Mouse (Mus musculus): Measurements from ENCODE around the gene Nhlrc3. TPM values are rescaled to one million over a fixed set of nuclear protein-coding genes. Genes with fewer than 3 reads are reported as not detected.

Nhlrc3 gene
- total and polyA plus RNA-seq, 2 experiments from 2014 or later: 4.2 to 5.1 TPM

GRCm38 (mm10) chr3:53421656-53422055 is 41.5 kb downstream of the Nhlrc3 start:
- no peak overlapping the region for H3K4me3 ChIP-seq (ENCODE audit: low read depth, low read length)
- TF ChIP-seq CTCF (IDR thresholded peaks at IDR 0.05; ENCODE audit: low read depth) (no peak), EP300 (IDR thresholded peaks at IDR 0.05; ENCODE audit: low read depth) (no peak)
- DNase-seq (ENCODE audit: low spot score) (no peak), ATAC-seq (ENCODE audit: insufficient read depth, low read depth) (no peak)
- H3K4me2 ChIP-seq (ENCODE audit: low read depth, low read length): no peak overlapping the region
- H3K36me3 ChIP-seq (replicated peaks; ENCODE audit: control insufficient read depth, insufficient read depth, low read length): no peaks in the 10 kb centered on the region
- no peak overlapping the region for H3K27ac ChIP-seq (ENCODE audit: low read depth)
- H3K9me3 ChIP-seq (replicated peaks; ENCODE audit: control insufficient read depth, low read length): no peaks in the 10 kb centered on the region
- H3K27me3 ChIP-seq (ENCODE audit: control insufficient read depth, insufficient read depth, low read length): no peaks in the 10 kb centered on the region
- WGBS: 86% methylated on average over 12 of the region's 12 CpGs
- no peaks in the 10 kb centered on the region for H3K4me1 ChIP-seq (ENCODE audit: control insufficient read depth, insufficient read depth)
- H3K9ac ChIP-seq (replicated peaks; ENCODE audit: low read depth, low read length): no peak overlapping the region

GRCm38 (mm10) chr3:53417701-53418100 is 45.4 kb downstream of the Nhlrc3 start:
- Histone ChIP-seq H3K9ac (replicated peaks; ENCODE audit: low read depth, low read length) (no peak overlapping the region), H3K4me2 (ENCODE audit: low read depth, low read length) (no peak overlapping the region), H3K36me3 (replicated peaks; ENCODE audit: control insufficient read depth, insufficient read depth, low read length) (no peaks in the 10 kb centered on the region), H3K27ac (ENCODE audit: low read depth) (no peak overlapping the region), H3K4me3 (ENCODE audit: low read depth, low read length) (no peak overlapping the region), H3K27me3 (ENCODE audit: control insufficient read depth, insufficient read depth, low read length) (no peaks in the 10 kb centered on the region), H3K9me3 (replicated peaks; ENCODE audit: control insufficient read depth, low read length) (no peaks in the 10 kb centered on the region), H3K4me1 (ENCODE audit: control insufficient read depth, insufficient read depth) (peaks cover 11% of the 10 kb centered on the region)
- WGBS: 83% methylated on average over 7 of the region's 7 CpGs
- no peak for DNase-seq (ENCODE audit: low spot score)
- no peak for ATAC-seq (ENCODE audit: insufficient read depth, low read depth)
- TF ChIP-seq CTCF (IDR thresholded peaks at IDR 0.05; ENCODE audit: low read depth) (no peak), EP300 (IDR thresholded peaks at IDR 0.05; ENCODE audit: low read depth) (no peak)

- Histone ChIP-seq H3K27ac (ENCODE audit: low read depth) (no peak overlapping the region), H3K9ac (replicated peaks; ENCODE audit: low read depth, low read length) (no peak overlapping the region), H3K36me3 (replicated peaks; ENCODE audit: control insufficient read depth, insufficient read depth, low read length) (no peaks in the 10 kb centered on the region), H3K9me3 (replicated peaks; ENCODE audit: control insufficient read depth, low read length) (no peaks in the 10 kb centered on the region), H3K4me3 (ENCODE audit: low read depth, low read length) (no peak overlapping the region), H3K4me2 (ENCODE audit: low read depth, low read length) (no peak overlapping the region), H3K4me1 (ENCODE audit: control insufficient read depth, insufficient read depth) (peaks cover 11% of the 10 kb centered on the region), H3K27me3 (ENCODE audit: control insufficient read depth, insufficient read depth, low read length) (no peaks in the 10 kb centered on the region)
- no peak for ATAC-seq (ENCODE audit: insufficient read depth, low read depth)
- no peak for DNase-seq (ENCODE audit: low spot score)
- TF ChIP-seq CTCF (IDR thresholded peaks at IDR 0.05; ENCODE audit: low read depth) (no peak), EP300 (IDR thresholded peaks at IDR 0.05; ENCODE audit: low read depth) (no peak)
- 51% methylated on average over 5 of the region's 5 CpGs for WGBS
Measured at GRCm38 (mm10) chr3:53416036-53416506, 47.1 kb downstream of the Nhlrc3 start.

- no peaks in the 10 kb centered on the region for H3K36me3 ChIP-seq (replicated peaks; ENCODE audit: control insufficient read depth, insufficient read depth, low read length)
- no peaks in the 10 kb centered on the region for H3K27me3 ChIP-seq (ENCODE audit: control insufficient read depth, insufficient read depth, low read length)
- H3K9me3 ChIP-seq (replicated peaks; ENCODE audit: control insufficient read depth, low read length): no peaks in the 10 kb centered on the region
- H3K4me1 ChIP-seq (ENCODE audit: control insufficient read depth, insufficient read depth): peaks cover 11% of the 10 kb centered on the region
- H3K4me2 ChIP-seq (ENCODE audit: low read depth, low read length): no peak overlapping the region
- no peak overlapping the region for H3K4me3 ChIP-seq (ENCODE audit: low read depth, low read length)
- TF ChIP-seq EP300 (IDR thresholded peaks at IDR 0.05; ENCODE audit: low read depth) (no peak), CTCF (IDR thresholded peaks at IDR 0.05; ENCODE audit: low read depth) (no peak)
- no peak overlapping the region for H3K9ac ChIP-seq (replicated peaks; ENCODE audit: low read depth, low read length)
- DNase-seq (ENCODE audit: low spot score): peak; percentile 15
- no peak; the same call in 1 of the 2 replicates for ATAC-seq (ENCODE audit: insufficient read depth, low read depth)
- no peak overlapping the region for H3K27ac ChIP-seq (ENCODE audit: low read depth)
- 22% methylated on average over 3 of the region's 3 CpGs for WGBS
Measured at GRCm38 (mm10) chr3:53413959-53414358, 49.2 kb downstream of the Nhlrc3 start.

- no peaks in the 10 kb centered on the region for H3K27me3 ChIP-seq (ENCODE audit: control insufficient read depth, insufficient read depth, low read length)
- H3K36me3 ChIP-seq (replicated peaks; ENCODE audit: control insufficient read depth, insufficient read depth, low read length): no peaks in the 10 kb centered on the region
- H3K9me3 ChIP-seq (replicated peaks; ENCODE audit: control insufficient read depth, low read length): no peaks in the 10 kb centered on the region
- H3K27ac ChIP-seq (ENCODE audit: low read depth): no peak overlapping the region
- H3K4me1 ChIP-seq (ENCODE audit: control insufficient read depth, insufficient read depth): peaks cover 11% of the 10 kb centered on the region
- no peak overlapping the region for H3K4me3 ChIP-seq (ENCODE audit: low read depth, low read length)
- no peak for ATAC-seq (ENCODE audit: insufficient read depth, low read depth)
- H3K9ac ChIP-seq (replicated peaks; ENCODE audit: low read depth, low read length): no peak overlapping the region
- DNase-seq (ENCODE audit: low spot score): no peak
- 82% methylated on average over 2 of the region's 2 CpGs for WGBS
- no peak for TF ChIP-seq CTCF (IDR thresholded peaks at IDR 0.05; ENCODE audit: low read depth)
- H3K4me2 ChIP-seq (ENCODE audit: low read depth, low read length): no peak overlapping the region
Measured at GRCm38 (mm10) chr3:53413465-53413864, 49.7 kb downstream of the Nhlrc3 start.

GRCm38 (mm10) chr3:53412259-53412658 is 50.9 kb downstream of the Nhlrc3 start:
- TF ChIP-seq EP300 (IDR thresholded peaks at IDR 0.05; ENCODE audit: low read depth) (no peak), CTCF (IDR thresholded peaks at IDR 0.05; ENCODE audit: low read depth) (no peak)
- no peaks in the 10 kb centered on the region for H3K27me3 ChIP-seq (ENCODE audit: control insufficient read depth, insufficient read depth, low read length)
- 88% methylated on average over 5 of the region's 5 CpGs for WGBS
- no peak overlapping the region for H3K27ac ChIP-seq (ENCODE audit: low read depth)
- H3K9me3 ChIP-seq (replicated peaks; ENCODE audit: control insufficient read depth, low read length): no peaks in the 10 kb centered on the region
- DNase-seq (ENCODE audit: low spot score) (no peak), ATAC-seq (ENCODE audit: insufficient read depth, low read depth) (no peak)
- H3K36me3 ChIP-seq (replicated peaks; ENCODE audit: control insufficient read depth, insufficient read depth, low read length): no peaks in the 10 kb centered on the region
- H3K4me1 ChIP-seq (ENCODE audit: control insufficient read depth, insufficient read depth): peaks cover 11% of the 10 kb centered on the region
- H3K4me3 ChIP-seq (ENCODE audit: low read depth, low read length): no peak overlapping the region
- H3K4me2 ChIP-seq (ENCODE audit: low read depth, low read length): no peak overlapping the region
- H3K9ac ChIP-seq (replicated peaks; ENCODE audit: low read depth, low read length): no peak overlapping the region

All from heart, postnatal 0 days (tissue).